Comparison of ENCODE assay signal across 19 mouse cellular contexts in the genomic region with DNA sequence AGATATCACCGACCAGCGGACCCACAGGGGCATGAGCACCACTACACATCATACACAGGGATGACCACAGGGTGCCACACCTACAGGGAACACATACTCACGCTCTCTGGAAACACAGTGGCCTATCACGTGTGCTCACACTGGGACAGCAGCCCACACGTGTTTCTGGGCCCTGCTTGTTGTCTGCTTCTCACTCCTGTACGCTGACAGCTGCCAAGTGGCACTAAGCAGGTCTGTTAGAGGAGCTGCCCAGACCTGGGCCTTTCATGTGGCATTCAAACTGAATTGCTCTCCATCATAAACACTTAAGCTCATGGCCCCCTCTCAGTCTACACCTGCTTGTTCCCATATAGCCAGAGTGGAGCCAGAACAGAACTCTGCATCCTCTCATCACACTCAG. TPM values are rescaled to one million over a fixed set of nuclear protein-coding genes. Genes with fewer than 3 reads are reported as not detected.
A peak's percentile ranks its signal among the peaks of the same experiment; 100 is the strongest.
DNase-seq lines count a peak whose midpoint lies in the region; ATAC-seq and TF ChIP-seq lines count a peak whose summit lies in the region.
"Had no signal": no experiment of that assay in that cellular context is flagged by ENCODE, and none has a peak within 500 bp of the region (broad histone marks: within the 10 kb centered on the region; RNA-seq: fewer than 3 reads in every experiment).

No protein-coding gene starts in this region.

- DNase-seq in layer of hippocampus, adult 2 months (ENCODE audit: low spot score in 2 of 2), result no peak
- DNase-seq in layer of hippocampus, adult 9-11 months, result no peak
- peak; percentile 65 to 77 for DNase-seq in heart, adult 2 months
- DNase-seq in heart, postnatal 4 days, result peak; percentile 77
- no peak for DNase-seq in spleen, postnatal 10 days (ENCODE audit: low spot score in 2 of 2)
- no peak for DNase-seq in liver, embryonic 11.5 days (ENCODE audit: low spot score)
- no peak for DNase-seq in B cell, adult 2 months
- DNase-seq: adrenal gland, adult 2 months; cerebellum, adult 9-11 months; kidney, adult 11 months; kidney, postnatal 25 days; liver, postnatal 0 days; lung, postnatal 36 days; retina, postnatal 1 day; thymus, postnatal 36 days had no signal

- no peak overlapping the region for H3K4me3 ChIP-seq in layer of hippocampus, adult 2 months
- H3K4me3 ChIP-seq in heart, adult 2 months, result no peak overlapping the region
- no peak overlapping the region for H3K4me3 ChIP-seq in heart, embryonic 11.5 days (ENCODE audit: low read depth, low read length)
- H3K4me3 ChIP-seq in liver, embryonic 11.5 days (ENCODE audit: low read depth, low read length), result no peak overlapping the region
- H3K4me3 ChIP-seq: limb, embryonic 13.5 days had no signal

- ATAC-seq in heart, embryonic 11.5 days (replicated peaks; ENCODE audit: insufficient number of reproducible peaks, low FRiP score, low TSS enrichment), result peak; percentile 40; the same call in 1 of the 2 replicates
- ATAC-seq in liver, embryonic 11.5 days (replicated peaks; ENCODE audit: low FRiP score), result no peak
- ATAC-seq: liver, postnatal 0 days had no signal

- H3K4me2 ChIP-seq in heart, embryonic 11.5 days, result no peak overlapping the region
- no peak overlapping the region for H3K4me2 ChIP-seq in liver, embryonic 11.5 days
- H3K4me2 ChIP-seq: limb, embryonic 13.5 days had no signal

- intact Hi-C loops in heart, adult 2 months (cut with DNase I), result no loop called here

- TF ChIP-seq POLR2A in heart, adult 2 months (IDR thresholded peaks at IDR 0.05; ENCODE audit: insufficient read depth, low read depth, low read length), result 0 out of 2 replicates have a peak, but pooled peaks have one; percentile 23

- TF ChIP-seq EP300 in heart, adult 2 months (IDR thresholded peaks at IDR 0.05; ENCODE audit: insufficient read depth, low read depth, low read length), result peak; percentile 100

- H3K9ac ChIP-seq in heart, adult 2 months (ENCODE audit: low read depth, low read length), result no peak overlapping the region
- H3K9ac ChIP-seq in heart, embryonic 11.5 days (ENCODE audit: low read depth, low read length), result no peak overlapping the region
- H3K9ac ChIP-seq in liver, embryonic 11.5 days (ENCODE audit: low read depth, low read length), result no peak overlapping the region
- H3K9ac ChIP-seq: limb, embryonic 13.5 days; liver, postnatal 0 days had no signal

- no peak for TF ChIP-seq CTCF in layer of hippocampus, adult 2 months (conservative IDR thresholded peaks at IDR 0.05)
- no peak for TF ChIP-seq CTCF in heart, adult 2 months (IDR thresholded peaks at IDR 0.05)

- 70% methylated on average over 6 of the region's 6 CpGs for WGBS in heart, adult 2 months
- WGBS in heart, embryonic 11.5 days (ENCODE audit: insufficient replicate concordance), result 60% methylated on average over 6 of the region's 6 CpGs
- 85% methylated on average over 6 of the region's 6 CpGs for whole genome bisulfite sequencing in liver, embryonic 11.5 days

- H3K27me3 ChIP-seq in heart, adult 2 months (ENCODE audit: control insufficient read depth, insufficient read depth, low read length), result no peaks in the 10 kb centered on the region; the same call in 1 of the 2 replicates
- H3K27me3 ChIP-seq in heart, embryonic 11.5 days (ENCODE audit: control insufficient read depth, insufficient read depth, low read length), result peaks cover 37% of the 10 kb centered on the region
- no peaks in the 10 kb centered on the region for H3K27me3 ChIP-seq in liver, embryonic 11.5 days (replicated peaks; ENCODE audit: control insufficient read depth, insufficient read depth, low read length)
- H3K27me3 ChIP-seq: limb, embryonic 13.5 days had no signal

- no peaks in the 10 kb centered on the region for H3K79me2 ChIP-seq in heart, adult 2 months (replicated peaks; ENCODE audit: control insufficient read depth, insufficient read depth, low read length)

- no peaks in the 10 kb centered on the region for H3K9me3 ChIP-seq in heart, embryonic 11.5 days (replicated peaks; ENCODE audit: control insufficient read depth, low read length)
- no peaks in the 10 kb centered on the region for H3K9me3 ChIP-seq in liver, embryonic 11.5 days (ENCODE audit: control insufficient read depth, low read length)
- H3K9me3 ChIP-seq: limb, embryonic 13.5 days had no signal

- no peaks in the 10 kb centered on the region for H3K36me3 ChIP-seq in heart, adult 2 months (ENCODE audit: control insufficient read depth, insufficient read depth, low read length)
- H3K36me3 ChIP-seq in heart, embryonic 11.5 days (ENCODE audit: control insufficient read depth, insufficient read depth, low read length), result 0 out of 2 replicates have a peak, but pooled peaks cover 2% of the 10 kb centered on the region
- H3K36me3 ChIP-seq in liver, embryonic 11.5 days (ENCODE audit: control insufficient read depth, insufficient read depth, low read length), result peaks cover 2% of the 10 kb centered on the region; the same call in 1 of the 2 replicates

- H3K4me1 ChIP-seq in heart, adult 2 months (ENCODE audit: control insufficient read depth, insufficient read depth, low read length), result peaks cover 4% of the 10 kb centered on the region
- H3K4me1 ChIP-seq in heart, embryonic 11.5 days (ENCODE audit: control insufficient read depth, insufficient read depth, low read length), result peaks cover 7% of the 10 kb centered on the region; the same call in 1 of the 2 replicates
- H3K4me1 ChIP-seq in liver, embryonic 11.5 days (replicated peaks; ENCODE audit: control insufficient read depth, insufficient read depth, low read length), result peaks cover 6% of the 10 kb centered on the region

- peak overlapping the region; percentile 93 for H3K27ac ChIP-seq in layer of hippocampus, adult 2 months
- no peak overlapping the region for H3K27ac ChIP-seq in heart, adult 2 months
- no peak overlapping the region for H3K27ac ChIP-seq in heart, embryonic 11.5 days (ENCODE audit: low read depth, low read length)
- H3K27ac ChIP-seq in liver, embryonic 11.5 days (ENCODE audit: low read depth, low read length), result no peak overlapping the region
- H3K27ac ChIP-seq: limb, embryonic 13.5 days; stomach, postnatal 0 days had no signal

RNA-seq across cellular contexts. Expression of a gene that starts 9.7 kb away (rescaled TPM):
- 100 to 1,000 TPM; 247 to 258 TPM for total RNA-seq in layer of hippocampus, adult 2 months (2021)
- 10 to 100 TPM; 20.1 to 21.0 TPM for total RNA-seq in heart, adult 2 months (2021)
- 30.5 and 32.5 TPM in 2 replicates for polyA plus RNA-seq in heart, adult 2 months (2012; rRNA removed)
- polyA plus RNA-seq in heart, embryonic 11.5 days (2014; fragmentation: Nextera tagmentation; extraction: Ambion mirVana), result 27.7 and 29.7 TPM in 2 replicates
- total RNA-seq in heart, postnatal 4 days (2021), result 10 to 100 TPM; 33.5 to 36.8 TPM
- polyA plus RNA-seq in liver, embryonic 11.5 days (2014; fragmentation: Nextera tagmentation; extraction: Ambion mirVana), result 25.0 and 28.7 TPM in 2 replicates

RNA-seq across cellular contexts. Expression of a gene that starts 11.2 kb away (rescaled TPM):
- total RNA-seq in layer of hippocampus, adult 2 months (2021), result 100 to 1,000 TPM; 193 to 194 TPM
- total RNA-seq in heart, adult 2 months (2021), result under 1 TPM; 0.97 to 0.98 TPM
- 2.3 and 3.6 TPM in 2 replicates for polyA plus RNA-seq in heart, adult 2 months (2012; rRNA removed)
- not detected in 2 replicates for polyA plus RNA-seq in heart, embryonic 11.5 days (2014; fragmentation: Nextera tagmentation; extraction: Ambion mirVana)
- total RNA-seq in heart, postnatal 4 days (2021), result under 1 TPM in 1 of 2 experiments, not detected in 1; 0.18 TPM
- polyA plus RNA-seq in liver, embryonic 11.5 days (2014; fragmentation: Nextera tagmentation; extraction: Ambion mirVana), result not detected in 2 replicates
- polyA plus RNA-seq: liver, postnatal 0 days; neural tube, embryonic 11.5 days had no signal

RNA-seq across cellular contexts. Expression of a gene that starts 23.8 kb away (rescaled TPM):
- total RNA-seq in layer of hippocampus, adult 2 months (2021), result not detected
- under 1 TPM; 0.73 to 0.82 TPM for total RNA-seq in heart, adult 2 months (2021)
- polyA plus RNA-seq in heart, adult 2 months (2012; rRNA removed), result 0.82 and 1.4 TPM in 2 replicates
- 1.2 and 2.0 TPM in 2 replicates for polyA plus RNA-seq in heart, embryonic 11.5 days (2014; fragmentation: Nextera tagmentation; extraction: Ambion mirVana)
- total RNA-seq in heart, postnatal 4 days (2021), result under 1 TPM; 0.47 to 0.52 TPM
- polyA plus RNA-seq in liver, embryonic 11.5 days (2014; fragmentation: Nextera tagmentation; extraction: Ambion mirVana), result 42.1 and 43.0 TPM in 2 replicates

RNA-seq across cellular contexts. Expression of a gene that starts 51.2 kb away (rescaled TPM):
- total RNA-seq in layer of hippocampus, adult 2 months (2021), result 1 to 10 TPM; 2.4 TPM
- 10 to 100 TPM; 12.2 to 14.4 TPM for total RNA-seq in heart, adult 2 months (2021)
- polyA plus RNA-seq in heart, adult 2 months (2012; rRNA removed), result 12.6 and 21.5 TPM in 2 replicates
- polyA plus RNA-seq in heart, embryonic 11.5 days (2014; fragmentation: Nextera tagmentation; extraction: Ambion mirVana), result 1.0 and 1.4 TPM in 2 replicates
- 1 to 10 TPM; 8.6 to 9.4 TPM for total RNA-seq in heart, postnatal 4 days (2021)
- polyA plus RNA-seq in liver, embryonic 11.5 days (2014; fragmentation: Nextera tagmentation; extraction: Ambion mirVana), result 0.48 and 0.70 TPM in 2 replicates

Comparison
In these comparisons a context has a peak if more than half of its experiments do, and no peak if none do; other contexts are left out.
1. DNase-seq: peak in heart, adult 2 months (2 of 2) and heart, postnatal 4 days (single experiment); none in layer of hippocampus, adult 2 months (0 of 2), layer of hippocampus, adult 9-11 months (single experiment), spleen, postnatal 10 days (0 of 2), liver, embryonic 11.5 days (single experiment) and B cell, adult 2 months (0 of 2).
2. RNA of a gene that starts 9.7 kb away (total RNA-seq): 247 to 258 TPM in layer of hippocampus, adult 2 months; 33.5 to 36.8 TPM in heart, postnatal 4 days and 20.1 to 21.0 TPM in heart, adult 2 months; every median in the first group is over 4 times any median in the second.
3. RNA of a gene that starts 11.2 kb away (total RNA-seq): 193 to 194 TPM in layer of hippocampus, adult 2 months; 0.97 to 0.98 TPM in heart, adult 2 months and 0.18 TPM in heart, postnatal 4 days; every median in the first group is over 10 times any median in the second.